Mouse (Mus musculus) thymus, adult 18-20 months (tissue): Measurements from ENCODE around the gene Rnf144b.

ENCODE experiments used
- DNase-seq, 2 experiments: peaks; one replicate each; pipeline ENCODE4 v3.0.0; 2022; ENCODE audit warnings: mixed read lengths in 2 of 2

Rnf144b gene

DNA sequence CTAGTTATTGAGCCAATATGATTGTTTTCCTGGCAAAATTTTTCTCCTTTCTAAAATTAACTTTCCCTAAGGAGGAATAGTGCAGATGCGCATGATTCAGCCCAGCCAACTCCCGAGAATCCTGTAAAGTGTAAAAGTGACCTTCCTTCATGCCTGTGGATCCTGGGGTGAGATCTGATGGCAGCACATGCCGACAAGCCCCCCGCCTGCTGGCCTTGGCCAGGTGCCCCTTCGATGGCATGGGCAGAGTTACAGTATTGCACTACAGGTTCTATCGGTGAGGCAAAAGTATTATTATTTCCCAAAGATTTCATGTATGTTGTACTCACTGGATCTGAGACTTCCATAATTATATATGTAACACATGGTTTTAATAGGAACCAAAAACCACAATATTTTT lies 2.5 kb downstream of the Rnf144b start:
- DNase-seq, result no peak

- no peak for DNase-seq
These were observed 3.1 kb downstream of the Rnf144b start for GRCm38 (mm10) chr13:47125595-47125994.

DNA sequence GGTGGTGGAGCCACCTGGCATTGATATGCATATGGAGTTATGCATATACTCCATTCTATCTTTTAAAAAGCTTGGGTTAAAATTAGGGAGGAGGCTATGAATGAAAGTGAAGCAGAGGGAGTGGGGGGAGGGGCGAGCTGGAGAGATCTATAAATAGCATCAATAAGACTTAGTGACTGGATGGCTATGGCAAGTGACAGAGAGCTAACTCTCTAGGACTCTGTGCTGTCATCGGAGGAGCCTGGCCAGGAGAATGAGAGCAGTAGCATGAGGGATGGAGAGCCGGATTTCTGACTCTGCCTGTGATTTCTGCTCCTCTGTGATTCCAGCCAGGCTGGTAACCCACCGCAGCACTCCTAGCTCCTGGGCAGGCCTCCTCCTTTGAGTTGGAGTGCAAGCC lies 6.6 kb downstream of the Rnf144b start:
- DNase-seq, result no peak

GRCm38 (mm10) chr13:47133058-47133457 lies 10.6 kb downstream of the Rnf144b start:
- no peak for DNase-seq

DNA sequence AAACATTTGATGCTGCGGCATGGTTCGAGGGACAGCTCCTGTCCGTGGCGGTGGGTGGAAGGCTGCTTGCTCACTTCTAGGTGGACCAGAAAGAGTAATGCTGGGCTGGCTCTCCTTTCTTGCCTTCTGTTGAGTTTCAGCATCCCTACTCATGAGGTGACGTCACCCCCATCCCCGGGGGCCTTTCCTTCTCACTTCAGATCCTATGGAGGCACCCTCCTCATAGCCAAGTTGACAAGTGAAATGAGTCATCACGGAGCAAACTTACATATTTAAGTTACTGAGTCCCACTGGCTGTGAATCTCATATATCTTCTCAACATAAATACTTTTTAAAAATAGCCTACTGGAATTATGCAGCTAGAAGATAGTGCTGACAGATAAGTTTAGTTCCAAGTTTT lies 12.4 kb downstream of the Rnf144b start:
- no peak for DNase-seq

DNA sequence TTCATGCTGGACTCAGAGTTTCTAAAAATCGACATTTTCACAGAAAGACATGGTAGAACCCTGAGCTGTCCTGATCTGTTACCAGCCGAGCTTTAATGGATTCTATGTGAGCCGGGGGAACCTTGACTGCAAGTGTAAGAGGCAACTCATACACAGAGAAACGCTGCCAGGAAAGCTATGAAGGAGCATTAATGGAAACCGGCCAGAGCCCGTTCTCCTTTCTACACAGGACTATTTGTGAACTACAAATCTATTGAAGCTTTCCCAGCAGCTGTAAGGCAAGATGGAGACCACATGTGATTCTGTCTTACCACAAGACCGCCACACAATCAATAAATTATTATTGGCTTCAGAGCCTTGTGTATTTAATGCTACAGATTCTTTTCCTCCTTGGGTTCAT lies 13.3 kb downstream of the Rnf144b start:
- no peak for DNase-seq

DNA sequence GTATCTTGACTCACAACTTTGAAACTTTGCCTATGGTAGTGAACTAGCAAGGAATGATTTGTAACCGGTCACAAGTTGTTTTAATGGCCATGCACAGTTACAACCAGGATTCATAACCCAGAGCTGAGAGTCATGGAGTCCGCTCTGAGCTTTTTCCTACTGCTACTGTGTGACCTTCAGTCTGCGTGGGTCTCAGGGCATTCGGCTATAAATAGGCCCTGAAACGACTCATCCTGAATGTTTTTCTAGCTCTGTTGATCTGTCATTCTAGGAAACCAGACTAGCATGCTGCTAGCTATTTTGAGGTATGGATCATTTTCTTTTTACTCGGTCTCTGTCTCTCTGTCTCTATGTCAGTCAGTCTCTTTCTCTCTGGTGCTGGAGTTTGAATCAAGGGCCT lies 20.3 kb downstream of the Rnf144b start:
- DNase-seq, result no peak

- no peak for DNase-seq
These were observed 23.5 kb downstream of the Rnf144b start for GRCm38 (mm10) chr13:47145939-47146338.

GRCm38 (mm10) chr13:47146388-47146787 lies 23.9 kb downstream of the Rnf144b start:
- DNase-seq, result no peak

- DNase-seq, result no peak
These were observed 26.1 kb downstream of the Rnf144b start for GRCm38 (mm10) chr13:47148573-47148972.

DNA sequence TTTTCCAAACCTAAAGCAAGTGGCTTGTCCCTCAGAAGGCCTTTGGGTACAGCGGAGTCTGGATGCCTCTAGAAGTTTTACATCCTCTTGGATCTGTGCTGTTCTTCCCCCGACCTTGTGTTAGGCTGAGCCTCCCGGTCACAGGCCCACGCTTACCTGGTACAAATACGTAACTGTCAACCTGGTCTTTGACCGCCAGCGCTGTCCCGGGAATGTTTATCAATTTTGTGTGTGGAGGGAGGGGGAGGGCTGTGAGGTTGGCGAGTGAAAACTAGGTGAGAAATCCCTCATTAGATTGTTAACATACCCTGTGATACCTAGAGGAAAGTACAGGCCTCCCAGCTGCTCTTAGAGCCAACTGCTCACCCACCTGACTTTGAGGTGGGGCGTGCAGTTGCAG lies 27.5 kb downstream of the Rnf144b start:
- no peak for DNase-seq

DNA sequence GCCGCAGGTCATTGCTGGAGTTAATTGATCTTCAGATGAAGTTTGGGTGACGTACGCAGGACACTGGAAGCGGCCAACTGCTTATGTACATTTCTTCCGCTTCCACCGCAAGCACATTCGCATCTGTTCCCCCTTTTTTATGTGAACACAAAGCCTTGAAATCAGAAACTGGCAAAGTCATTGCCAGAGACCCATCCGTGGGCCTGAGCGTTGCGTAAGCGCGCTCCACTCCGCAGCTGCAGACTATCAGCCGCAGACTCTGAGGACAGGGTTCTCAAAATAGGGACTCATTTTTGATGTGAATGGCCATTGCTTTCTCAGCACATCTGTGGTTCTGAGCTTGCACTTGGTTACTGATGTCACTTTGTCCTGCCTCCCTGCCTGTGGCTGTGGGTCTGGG lies 28.6 kb downstream of the Rnf144b start:
- DNase-seq, result no peak

DNA sequence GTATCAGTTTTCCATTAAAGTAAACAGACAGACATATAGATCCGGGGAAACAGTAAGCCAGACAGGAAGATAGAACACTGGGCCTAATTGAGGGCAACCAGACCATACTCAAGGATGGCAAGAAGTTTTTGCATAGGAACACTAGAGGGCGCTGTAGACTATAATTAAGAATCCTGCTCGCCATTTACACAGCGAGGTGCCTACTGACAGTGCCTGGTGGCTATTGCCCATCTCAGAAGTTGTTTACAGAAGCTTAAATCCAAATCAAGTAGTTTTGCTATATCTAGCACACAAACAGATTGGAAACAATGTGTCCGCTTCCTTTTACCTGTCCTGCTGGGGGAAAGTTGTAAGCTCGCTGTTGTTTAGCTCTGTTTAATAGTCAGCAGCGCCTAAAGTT lies 29.9 kb downstream of the Rnf144b start:
- no peak for DNase-seq

- no peak for DNase-seq
These were observed 30.8 kb downstream of the Rnf144b start for GRCm38 (mm10) chr13:47153206-47153605.

GRCm38 (mm10) chr13:47154866-47155265 lies 32.4 kb downstream of the Rnf144b start:
- no peak for DNase-seq

GRCm38 (mm10) chr13:47156841-47157240 lies 34.4 kb downstream of the Rnf144b start:
- no peak for DNase-seq

DNA sequence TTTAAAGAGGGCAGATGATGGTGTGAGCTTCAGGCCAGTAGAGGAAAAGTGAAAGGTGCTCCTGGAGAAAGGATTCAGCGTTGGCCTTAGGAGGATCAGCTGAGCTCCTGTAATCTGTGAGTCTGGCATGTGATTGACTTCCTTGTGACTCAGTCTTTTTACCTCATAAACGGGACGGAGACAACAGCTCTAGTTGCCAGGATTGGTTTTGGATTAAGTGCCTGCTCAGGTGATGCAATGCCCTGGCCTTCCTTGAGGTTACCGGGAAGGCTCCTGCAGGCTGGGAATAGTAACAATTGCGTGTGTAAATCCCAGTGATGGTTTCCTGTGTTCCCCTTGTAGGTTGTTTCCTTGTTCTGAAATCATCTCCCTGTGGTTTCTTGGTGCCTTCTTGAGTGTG lies 39.5 kb downstream of the Rnf144b start:
- no peak for DNase-seq

- DNase-seq, result no peak
These were observed 42.3 kb downstream of the Rnf144b start for GRCm38 (mm10) chr13:47164732-47165131.

DNA sequence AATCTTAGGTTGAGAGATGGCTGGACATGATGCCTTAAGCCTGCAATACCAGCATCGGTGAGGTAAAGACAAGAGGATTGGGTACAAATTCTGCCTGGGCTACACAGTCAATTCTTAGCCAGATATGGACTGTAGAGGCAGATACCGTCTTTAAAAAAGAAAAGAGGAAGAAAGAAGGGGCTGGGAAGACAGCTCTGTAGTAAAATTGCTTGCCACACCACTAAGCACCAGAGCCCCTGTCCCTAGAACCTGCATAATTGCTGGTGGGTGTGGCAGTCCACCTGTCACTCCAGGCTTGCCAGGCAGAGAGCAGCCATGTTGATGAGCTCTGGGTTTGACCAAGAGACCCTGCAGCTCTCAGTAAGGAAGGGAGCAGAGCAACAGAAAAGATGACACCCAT lies 42.8 kb downstream of the Rnf144b start:
- DNase-seq, result no peak

DNA sequence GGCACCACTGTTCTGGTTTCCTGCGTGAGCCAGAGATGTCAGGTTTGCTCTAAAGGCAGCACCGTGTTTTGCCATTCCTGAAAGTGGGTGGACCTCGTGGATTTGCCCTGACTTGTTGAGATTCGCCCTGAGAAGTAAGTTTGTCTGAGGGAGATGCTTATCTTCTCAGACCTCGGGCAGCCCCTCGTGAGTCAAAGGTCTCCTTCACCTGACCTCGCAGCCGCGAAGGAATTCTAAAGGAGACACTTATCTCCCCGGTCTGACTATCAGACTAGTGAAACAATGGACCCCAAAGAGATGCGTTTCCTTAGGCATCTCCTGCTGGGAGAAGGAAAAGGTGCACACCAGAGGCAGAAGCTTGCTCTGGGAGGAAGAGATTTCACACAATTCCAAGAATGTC lies 46.0 kb downstream of the Rnf144b start:
- no peak for DNase-seq

- DNase-seq, result no peak
These were observed 47.6 kb downstream of the Rnf144b start for GRCm38 (mm10) chr13:47170026-47170425.

- DNase-seq, result no peak
These were observed 48.5 kb downstream of the Rnf144b start for GRCm38 (mm10) chr13:47170811-47171555.

GRCm38 (mm10) chr13:47172891-47173290 lies 50.4 kb downstream of the Rnf144b start:
- DNase-seq, result no peak

DNA sequence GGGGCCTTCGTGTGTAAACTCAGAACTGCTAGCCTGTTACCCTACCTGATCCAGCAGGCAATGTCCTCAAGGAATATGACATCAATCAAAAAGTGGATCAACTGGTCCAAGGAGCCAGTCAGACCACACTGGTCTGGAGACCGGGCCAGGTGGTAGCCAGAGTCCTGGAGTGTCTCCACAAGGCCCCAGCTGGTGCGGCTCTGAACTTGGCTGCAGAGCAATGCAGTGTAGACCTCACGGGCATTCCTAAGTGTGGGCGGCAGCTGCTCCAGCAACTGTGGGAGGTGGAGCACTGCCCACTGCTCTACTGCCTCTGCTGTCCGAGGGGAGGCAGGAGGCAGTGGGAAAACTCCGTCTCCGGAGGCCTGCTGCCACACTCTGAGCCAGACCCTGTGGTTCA lies 55.7 kb downstream of the Rnf144b start:
- no peak for DNase-seq

DNA sequence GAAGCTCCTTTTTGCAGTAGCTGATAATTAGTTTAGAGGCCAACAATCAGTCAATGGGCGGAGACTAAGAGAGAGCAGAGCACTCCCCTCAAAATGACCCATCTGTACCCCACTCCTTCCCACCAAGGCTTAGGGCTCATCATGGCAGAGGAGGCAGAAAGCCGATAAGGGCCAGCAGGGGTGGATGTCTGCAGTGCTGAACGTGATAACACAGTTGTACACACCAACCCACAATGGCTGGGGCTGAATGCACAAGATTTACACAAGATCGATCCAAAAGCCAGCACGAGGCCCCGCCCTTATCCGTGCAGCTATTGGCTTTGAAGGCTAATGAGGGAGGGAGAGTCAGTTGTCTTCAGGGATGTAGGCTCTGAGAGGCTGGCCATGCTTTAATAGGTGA lies 58.3 kb downstream of the Rnf144b start:
- no peak for DNase-seq
